Mouse (Mus musculus): ENCODE data around the gene Gtf2f2.

Gtf2f2 gene

DNA sequence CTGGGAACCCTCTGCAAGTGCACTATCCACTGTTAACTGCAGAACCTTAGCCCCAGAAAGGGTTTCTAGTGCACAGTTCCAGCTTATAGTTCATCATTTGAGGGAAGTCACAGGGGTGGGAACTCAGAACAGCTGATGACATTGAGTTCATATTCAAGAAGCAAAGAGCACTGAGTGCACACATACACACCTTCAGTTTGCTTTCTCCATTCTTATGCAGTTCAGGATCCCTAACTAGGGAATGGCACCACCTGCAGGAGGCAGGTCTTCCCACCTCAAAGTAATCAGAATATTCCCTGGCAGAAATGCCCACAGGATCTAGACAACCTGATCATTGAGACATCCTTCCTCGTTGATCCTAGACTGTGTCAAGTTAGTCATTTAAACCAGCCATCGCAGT, 151.0 kb downstream of the Gtf2f2 start:
- no peak for DNase-seq

DNA sequence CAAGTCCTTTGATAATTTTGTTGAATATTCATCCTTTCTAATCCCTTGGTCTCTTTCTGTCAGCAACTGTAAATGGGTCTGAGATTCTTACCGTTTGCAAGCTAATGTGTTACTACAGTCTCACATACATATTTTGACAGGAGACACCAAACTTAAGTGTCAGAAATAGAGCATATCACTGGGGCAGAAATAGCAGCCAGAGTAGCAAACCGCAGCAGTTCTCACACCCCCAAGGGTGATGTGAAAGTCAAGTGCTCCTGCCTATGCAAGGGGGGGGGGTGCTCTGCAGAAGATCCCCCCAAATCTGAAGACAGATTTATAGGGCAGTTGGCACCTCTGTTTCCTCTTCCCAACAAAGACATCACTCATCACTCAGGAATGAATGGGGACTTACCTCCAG, 152.5 kb downstream of the Gtf2f2 start:
- DNase-seq = no peak

- no peak for DNase-seq
Observed at GRCm38 (mm10) chr14:75855263-75855992, 155.2 kb downstream of the Gtf2f2 start.

GRCm38 (mm10) chr14:75852016-75852415, 158.6 kb downstream of the Gtf2f2 start:
- no peak for DNase-seq

GRCm38 (mm10) chr14:75850819-75851218, 159.8 kb downstream of the Gtf2f2 start:
- no peak for DNase-seq

DNA sequence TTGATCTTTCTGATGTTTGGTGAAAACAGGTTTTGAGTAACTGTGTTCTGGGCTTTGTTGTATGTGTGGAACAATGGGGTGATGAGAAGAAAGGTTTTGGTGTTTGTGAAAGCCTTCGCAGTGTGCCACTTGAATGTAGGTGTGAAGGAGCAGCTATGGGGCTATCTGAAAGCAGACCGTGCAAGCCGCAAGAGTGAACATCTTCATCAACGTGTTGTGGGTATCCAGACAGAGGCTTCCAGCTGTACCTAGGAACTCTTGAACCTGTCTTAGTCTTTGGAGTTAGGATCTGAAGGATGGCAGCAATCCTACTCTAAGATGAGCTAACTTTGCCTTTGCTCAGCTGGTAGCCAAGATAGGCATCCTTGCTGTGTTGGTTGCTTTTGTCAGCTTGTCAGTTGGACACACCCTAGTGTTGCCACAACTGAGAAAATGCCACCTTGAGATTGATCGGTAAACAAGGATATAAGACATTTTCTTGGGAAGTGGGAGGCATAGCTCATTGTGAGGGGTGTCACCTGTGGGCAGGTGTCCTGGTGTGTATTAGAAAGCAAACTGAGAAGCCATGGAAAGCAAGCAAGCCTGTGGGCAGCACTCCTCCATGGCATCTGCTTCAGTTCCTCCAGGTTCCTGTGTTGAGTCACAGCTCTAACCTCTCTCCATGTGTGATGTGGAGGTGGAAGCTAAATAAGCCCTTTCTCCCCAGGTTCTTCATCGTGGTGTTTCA, 160.7 kb downstream of the Gtf2f2 start:
- no peak for DNase-seq

GRCm38 (mm10) chr14:75849236-75849635, 161.4 kb downstream of the Gtf2f2 start:
- DNase-seq = no peak

DNA sequence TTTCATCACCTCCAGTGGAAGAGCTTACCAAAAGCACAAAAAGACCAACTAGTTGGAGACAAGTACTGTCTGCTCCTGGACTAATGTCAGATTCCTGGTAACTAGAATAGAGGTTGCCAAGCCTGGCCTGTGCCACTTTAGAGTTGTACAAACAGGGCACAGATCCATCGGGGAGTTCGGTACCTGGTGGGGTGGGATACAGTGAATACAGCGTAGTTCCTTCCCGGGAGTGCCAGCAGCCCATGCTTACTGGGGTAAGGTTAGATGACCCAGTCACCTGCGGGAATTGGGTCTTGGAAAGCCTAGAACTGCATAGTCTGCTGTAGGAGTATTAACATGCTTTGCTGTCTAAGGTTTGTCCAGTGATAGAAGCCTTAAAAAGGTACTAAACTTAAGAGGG, 162.2 kb downstream of the Gtf2f2 start:
- no peak for DNase-seq

- DNase-seq = no peak
Observed at GRCm38 (mm10) chr14:75847669-75848068, 163.0 kb downstream of the Gtf2f2 start.
